Mouse (Mus musculus) left cerebral cortex, postnatal 14 days (tissue): Measurements from ENCODE around the gene Prss43. TPM values are rescaled to one million over a fixed set of nuclear protein-coding genes. Genes with fewer than 3 reads are reported as not detected.

Source experiments
- DNase-seq, 2 experiments: peaks; one replicate each; pipeline ENCODE4 v3.0.0; 2021 to 2022; ENCODE audit warnings: low spot score in 2 of 2, mixed read lengths in 1 of 2
- intact Hi-C: fragments of 180-260 bp; cut with DNase I; formaldehyde crosslinking; loops from one replicate; pipeline ENCODE4 v1.15.1; 2025
- total RNA-seq, 2 experiments: library from RNA; stranded (reverse); gene quantifications; 2 replicates each; pipeline ENCODE4 v1.2.3; 2021

Prss43 gene
- total RNA-seq, 2 experiments from 2014 or later, result not detected

DNA sequence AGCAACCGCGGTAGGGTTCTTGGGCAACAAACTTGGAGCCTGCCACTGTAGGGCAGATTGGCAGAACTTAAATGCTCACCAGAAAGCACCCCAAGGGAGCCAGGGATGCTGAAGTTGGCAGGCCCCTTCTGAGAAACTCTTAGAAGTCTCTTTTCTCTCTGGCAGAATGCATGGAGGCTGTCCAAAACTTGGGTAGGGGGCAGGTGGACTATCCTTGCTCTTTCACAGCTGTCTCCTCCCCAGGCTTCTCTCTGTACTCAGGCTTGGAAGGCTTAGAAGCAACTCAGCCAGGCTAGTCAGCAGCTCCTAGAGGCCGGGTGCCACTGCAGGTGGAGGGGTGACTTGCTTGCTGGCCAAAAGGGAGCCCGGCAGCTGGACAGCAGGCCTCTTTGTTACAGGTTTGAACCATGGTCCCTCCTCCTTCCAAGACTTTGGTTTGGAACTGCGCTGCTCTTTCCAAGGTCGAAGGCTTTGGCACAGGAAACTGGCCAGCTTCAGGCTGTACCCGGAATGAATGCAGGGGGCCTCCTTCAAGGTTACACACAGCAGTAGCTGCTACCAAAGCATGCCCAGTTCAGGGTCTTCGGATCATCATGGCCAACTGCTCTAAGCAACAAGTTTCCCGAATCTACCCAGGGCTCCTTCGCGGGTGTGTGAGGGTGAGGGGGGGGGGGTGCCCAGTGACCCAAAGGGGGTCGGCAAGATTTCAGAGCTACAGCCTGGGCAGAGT, 52.9 kb downstream of the Prss43 start, which contains the start of gene Als2cl:
Als2cl (plus strand) TSS at position 680 of the 730 bp plus-strand sequence.
- intact Hi-C loops, result loop anchor here (10.0 kb wide), 1 partner anchor 245 kb away; no protein-coding TSS in a partner anchor

DNA sequence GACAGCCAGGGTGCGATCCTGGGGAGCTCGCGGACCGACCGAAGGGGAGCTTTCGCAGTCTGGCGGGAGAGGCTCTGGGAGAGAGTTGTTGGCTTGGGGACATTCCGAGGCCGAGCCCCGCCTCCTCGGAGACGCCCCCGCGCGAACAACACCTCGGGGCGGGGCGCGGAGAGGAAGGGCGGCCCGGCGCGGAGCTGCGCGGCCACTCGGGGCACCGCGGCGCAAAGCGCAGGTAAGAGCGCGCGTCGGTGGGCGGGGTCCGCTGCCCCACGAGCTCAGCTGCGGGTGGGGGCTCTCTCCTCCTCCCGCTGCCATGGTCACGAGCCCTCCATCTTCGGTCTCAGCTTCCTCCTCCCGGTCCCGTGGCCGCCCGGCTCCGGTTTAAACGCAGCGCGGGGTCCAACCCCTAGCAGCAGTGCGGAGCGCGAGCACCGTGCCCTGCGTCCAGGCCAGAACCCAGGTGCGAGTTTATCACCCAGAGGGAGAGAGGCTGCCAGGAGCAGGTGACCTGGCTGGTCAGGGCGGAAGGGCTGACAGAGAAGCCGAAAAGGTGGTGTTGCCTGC, 53.6 kb downstream of the Prss43 start, which contains the start of gene Tmie:
Tmie (minus strand) TSS at position 116 of the 564 bp plus-strand sequence.
- intact Hi-C loops, result loop anchor here (10.0 kb wide), 1 partner anchor 245 kb away; no protein-coding TSS in a partner anchor
- peak in 1 of 2 experiments; percentile 29 for DNase-seq

More for the DNA sequence above, 52.9 kb downstream of the Prss43 start, which contains the start of gene Als2cl:
- peak in 1 of 2 experiments; percentile 19 for DNase-seq

DNA sequence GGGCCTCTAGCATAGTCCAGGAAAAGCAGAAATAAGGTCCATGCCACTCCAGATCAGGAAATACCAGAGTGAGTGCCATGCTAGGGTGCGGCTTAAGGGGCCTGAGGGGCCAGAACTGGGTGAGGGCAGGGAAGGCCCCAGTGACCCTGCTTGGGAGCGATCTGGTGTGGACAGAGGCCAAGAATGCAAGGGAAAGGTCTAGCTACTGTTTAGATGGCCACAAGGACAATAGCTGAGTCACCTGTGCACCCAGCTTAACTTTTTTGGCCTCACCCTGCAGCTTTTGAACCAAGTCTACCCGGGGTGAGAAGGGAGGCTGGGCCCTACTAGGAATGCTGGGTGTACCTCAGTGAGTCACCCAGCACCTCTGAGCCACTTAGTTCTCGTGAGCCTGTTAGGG, 54.3 kb downstream of the Prss43 start:
- DNase-seq, result no peak
- intact Hi-C loops, result no loop called here

Other genes starting within 250 kb of the Prss43 start
- gene Nradd, start 202.2 kb upstream of the Prss43 start, total RNA-seq, result 1 to 10 TPM in 1 of 2 experiments, under 1 TPM in 1; 0.70 to 1.3 TPM
- 1 to 10 TPM; 5.9 to 8.9 TPM for gene Nbeal2, start 172.5 kb upstream of the Prss43 start, total RNA-seq
- 10 to 100 TPM; 44.8 to 58.6 TPM for gene Ccdc12, start 170.2 kb upstream of the Prss43 start, total RNA-seq
- gene Myl3, start 84.8 kb upstream of the Prss43 start, total RNA-seq, result under 1 TPM in 1 of 2 experiments, not detected in 1; 0.53 TPM
- 1 to 10 TPM; 6.4 to 8.3 TPM for gene Pth1r, start 79.5 kb upstream of the Prss43 start, total RNA-seq
- gene Prss42, start 28.5 kb upstream of the Prss43 start, total RNA-seq, result not detected
- not detected for gene Prss44, start 12.7 kb upstream of the Prss43 start, total RNA-seq
- gene Prss45, start 7.9 kb downstream of the Prss43 start, total RNA-seq, result under 1 TPM; 0.27 to 0.29 TPM
- gene Prss46, start 17.8 kb downstream of the Prss43 start, total RNA-seq, result not detected
- gene Prss50, start 31.3 kb downstream of the Prss43 start, total RNA-seq, result not detected
- gene Als2cl, start 53.2 kb downstream of the Prss43 start, total RNA-seq, result 10 to 100 TPM in 1 of 2 experiments, 1 to 10 TPM in 1; 9.6 to 10.0 TPM
- gene Tmie, start 53.4 kb downstream of the Prss43 start, total RNA-seq, result 1 to 10 TPM; 4.1 to 4.5 TPM
- not detected for gene Fam240a, start 90.2 kb downstream of the Prss43 start, total RNA-seq
- gene Tdgf1, start 119.5 kb downstream of the Prss43 start, total RNA-seq, result under 1 TPM; 0.42 to 0.53 TPM
- 1 to 10 TPM; 1.9 to 2.0 TPM for gene Lrrc2, start 124.9 kb downstream of the Prss43 start, total RNA-seq
- gene Rtp3, start 163.9 kb downstream of the Prss43 start, total RNA-seq, result under 1 TPM in 1 of 2 experiments, not detected in 1; 0.44 TPM
- gene Ltf, start 192.6 kb downstream of the Prss43 start, total RNA-seq, result 1 to 10 TPM in 1 of 2 experiments, not detected in 1; 1.0 TPM
- 1 to 10 TPM in 1 of 2 experiments, under 1 TPM in 1; 0.68 to 1.0 TPM for gene Ccrl2, start 230.8 kb downstream of the Prss43 start, total RNA-seq